Mouse (Mus musculus): ENCODE measurements around the gene Pou6f2.

DNA sequence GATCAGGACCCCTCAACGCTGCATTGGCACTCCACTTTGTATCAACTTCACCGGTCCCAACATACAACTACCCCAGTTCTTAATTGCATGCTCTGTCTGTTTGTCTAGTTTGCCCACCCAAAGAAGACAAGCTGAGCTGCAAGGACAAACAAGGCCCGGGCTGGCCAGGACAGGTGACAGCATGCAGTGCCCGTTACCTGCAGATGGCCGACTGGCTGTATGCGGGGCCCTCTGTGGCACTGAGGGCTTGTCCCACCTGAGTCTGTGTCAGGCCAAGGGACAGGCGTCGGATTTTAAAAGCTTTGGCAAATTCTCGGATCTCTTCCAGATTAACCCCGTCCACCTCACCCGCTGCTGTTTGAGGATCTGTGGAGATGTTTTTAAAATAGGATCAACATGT is 268.7 kb downstream of the Pou6f2 start:
- TF ChIP-seq POLR2A (IDR thresholded peaks at IDR 0.05; ENCODE audit: low read depth, low read length) (no peak), CTCF (conservative IDR thresholded peaks at IDR 0.05; ENCODE audit: insufficient read depth, insufficient read length, low read depth, low read length) (no peak)
